Mouse (Mus musculus) lung, postnatal 0 days (tissue): ENCODE data around the gene 6430531B16Rik. TPM values are rescaled to one million over a fixed set of nuclear protein-coding genes. Genes with fewer than 3 reads are reported as not detected.
A peak's percentile ranks its signal among the peaks of the same experiment; 100 is the strongest.

Experiments used
- ATAC-seq: fragments of 200-750 bp; cut with Nextera tagmentation; 2 replicates; pipeline ENCODE4 v1.8.0; 2017; ENCODE audit warnings: moderate library complexity
- DNase-seq: peaks from one replicate; pipeline ENCODE4 v3.0.0-alpha.2; 2016; ENCODE audit warnings: low spot score
- H3K27ac ChIP-seq: fragments of 300-500 bp; sonication (generic); 2 replicates; pipeline ENCODE4 v1.5.1; 2014; ENCODE audit warnings: antibody characterized with exemption, mild to moderate bottlenecking, low read length, mixed read lengths
- H3K27me3 ChIP-seq: fragments of 300-500 bp; sonication (generic); replicated peaks from 2 replicates; pipeline ENCODE4 v1.6.1; 2014; ENCODE audit warnings: low read length, mixed read lengths; ENCODE audit not compliant: insufficient read depth
- H3K36me3 ChIP-seq: fragments of 300-500 bp; sonication (generic); 2 replicates; pipeline ENCODE4 v1.6.1; 2014; ENCODE audit warnings: low read length, mixed read lengths; ENCODE audit not compliant: insufficient read depth
- H3K4me1 ChIP-seq: fragments of 300-500 bp; sonication (generic); 2 replicates; pipeline ENCODE4 v1.6.1; 2014; ENCODE audit warnings: antibody characterized with exemption, low read depth, low read length, mixed read lengths; ENCODE audit not compliant: insufficient read depth
- H3K4me2 ChIP-seq: fragments of 300-500 bp; sonication (generic); replicated peaks from 2 replicates; pipeline ENCODE4 v1.6.1; 2014; ENCODE audit warnings: low read depth, mild to moderate bottlenecking, low read length, moderate library complexity, mixed read lengths
- H3K4me3 ChIP-seq: fragments of 300-500 bp; sonication (generic); 2 replicates; pipeline ENCODE4 v1.5.1; 2014; ENCODE audit warnings: low read depth, low read length
- H3K9ac ChIP-seq: fragments of 300-500 bp; sonication (generic); replicated peaks from 2 replicates; pipeline ENCODE4 v1.6.1; 2014; ENCODE audit warnings: low read depth, mild to moderate bottlenecking
- H3K9me3 ChIP-seq: fragments of 300-500 bp; sonication (generic); 2 replicates; pipeline ENCODE4 v1.6.1; 2016; ENCODE audit warnings: low read length, mixed read lengths
- CTCF ChIP-seq: IDR thresholded peaks from 2 replicates; pipeline ENCODE4 v1.5.1; 2016; ENCODE audit warnings: antibody characterized with exemption, mild to moderate bottlenecking
- EP300 ChIP-seq: IDR thresholded peaks from 2 replicates; pipeline ENCODE4 v1.6.1; 2016; ENCODE audit warnings: antibody characterized with exemption, mild to moderate bottlenecking, control low read depth
- WGBS: fragments of 180-500 bp; shearing (Covaris S2); extraction: QIAGEN DNeasy Blood & Tissue Kit; methylation state at CpG from one replicate; pipeline ENCODE4 v1.1.7; 2014; 5-methylcytosine and 5-hydroxymethylcytosine counted together
- polyA plus RNA-seq: library from polyadenylated mRNA; unstranded; fragments of >200 nt; fragmentation: Nextera tagmentation; extraction: Ambion mirVana; gene quantifications from 2 replicates; pipeline ENCODE4 v1.2.1, GENCODE M21; 2015

6430531B16Rik gene
- polyA plus RNA-seq, 1 experiment from 2014 or later, result 5.6 TPM

GRCm38 (mm10) chr7:139988272-139988671, 9.7 kb upstream of the 6430531B16Rik start:
- H3K4me3 ChIP-seq, result no peak overlapping the region
- H3K4me1 ChIP-seq, result no peaks in the 10 kb centered on the region
- no peaks in the 10 kb centered on the region for H3K36me3 ChIP-seq
- 75% methylated on average over 9 of the region's 9 CpGs for WGBS
- H3K9ac ChIP-seq, result no peak overlapping the region
- no peaks in the 10 kb centered on the region for H3K27me3 ChIP-seq
- DNase-seq (no peak), ATAC-seq (no peak)
- no peaks in the 10 kb centered on the region for H3K9me3 ChIP-seq
- TF ChIP-seq CTCF (no peak), EP300 (no peak)
- H3K27ac ChIP-seq, result no peak overlapping the region
- no peak overlapping the region for H3K4me2 ChIP-seq

- no peak overlapping the region for H3K27ac ChIP-seq
- no peaks in the 10 kb centered on the region for H3K9me3 ChIP-seq
- H3K4me3 ChIP-seq, result no peak overlapping the region
- peak; percentile 39 for DNase-seq
- H3K4me1 ChIP-seq, result no peaks in the 10 kb centered on the region
- peak; percentile 30 for ATAC-seq
- H3K9ac ChIP-seq, result no peak overlapping the region
- H3K4me2 ChIP-seq, result no peak overlapping the region
- H3K36me3 ChIP-seq, result no peaks in the 10 kb centered on the region
- TF ChIP-seq EP300 (no peak), CTCF (no peak)
- WGBS, result 87% methylated on average over 11 of the region's 11 CpGs
- H3K27me3 ChIP-seq, result no peaks in the 10 kb centered on the region
Observed at GRCm38 (mm10) chr7:139984505-139984904, 6.0 kb upstream of the 6430531B16Rik start.

GRCm38 (mm10) chr7:139982058-139982457, 3.5 kb upstream of the 6430531B16Rik start:
- 65% methylated on average over 11 of the region's 11 CpGs for WGBS
- H3K27me3 ChIP-seq, result no peaks in the 10 kb centered on the region
- TF ChIP-seq CTCF (no peak), EP300 (no peak)

GRCm38 (mm10) chr7:139980778-139981177, 2.2 kb upstream of the 6430531B16Rik start:
- H3K9me3 ChIP-seq, result no peaks in the 10 kb centered on the region
- ATAC-seq (no peak), DNase-seq (no peak)
- H3K9ac ChIP-seq, result no peak overlapping the region
- no peak overlapping the region for H3K27ac ChIP-seq
- no peak overlapping the region for H3K4me3 ChIP-seq
- no peak overlapping the region for H3K4me2 ChIP-seq
- WGBS, result 44% methylated on average over 3 of the region's 3 CpGs
- H3K4me1 ChIP-seq, result no peaks in the 10 kb centered on the region
- H3K36me3 ChIP-seq, result no peaks in the 10 kb centered on the region
- TF ChIP-seq CTCF, result no peak
- no peaks in the 10 kb centered on the region for H3K27me3 ChIP-seq

More at GRCm38 (mm10) chr7:139982058-139982457, 3.5 kb upstream of the 6430531B16Rik start:
- no peak overlapping the region for H3K27ac ChIP-seq
- H3K4me2 ChIP-seq, result no peak overlapping the region
- no peak overlapping the region for H3K4me3 ChIP-seq
- H3K9ac ChIP-seq, result no peak overlapping the region
- H3K4me1 ChIP-seq, result no peaks in the 10 kb centered on the region
- ATAC-seq (no peak), DNase-seq (no peak)
- H3K9me3 ChIP-seq, result no peaks in the 10 kb centered on the region
- H3K36me3 ChIP-seq, result no peaks in the 10 kb centered on the region

GRCm38 (mm10) chr7:139979011-139979719, 610 bp upstream of the 6430531B16Rik start:
- Histone ChIP-seq H3K4me2 (peak overlapping the region; percentile 59), H3K27ac (no peak overlapping the region), H3K36me3 (no peaks in the 10 kb centered on the region), H3K4me1 (no peaks in the 10 kb centered on the region), H3K4me3 (0 out of 2 replicates have a peak overlapping the region, but pooled peaks have one; percentile 36), H3K9me3 (no peaks in the 10 kb centered on the region), H3K27me3 (no peaks in the 10 kb centered on the region), H3K9ac (no peak overlapping the region)
- TF ChIP-seq EP300 (no peak), CTCF (no peak)
- WGBS, result 36% methylated on average over 13 of the region's 13 CpGs
- ATAC-seq (peak; percentile 38; the same call in 1 of the 2 replicates), DNase-seq (no peak)

GRCm38 (mm10) chr7:139975471-139975870, 3.1 kb downstream of the 6430531B16Rik start:
- H3K4me1 ChIP-seq, result no peaks in the 10 kb centered on the region
- H3K4me2 ChIP-seq, result no peak overlapping the region
- no peak for ATAC-seq
- H3K27me3 ChIP-seq, result no peaks in the 10 kb centered on the region
- H3K4me3 ChIP-seq, result no peak overlapping the region
- no peak overlapping the region for H3K9ac ChIP-seq
- H3K9me3 ChIP-seq, result no peaks in the 10 kb centered on the region
- WGBS, result 43% methylated on average over 5 of the region's 5 CpGs
- no peaks in the 10 kb centered on the region for H3K36me3 ChIP-seq
- H3K27ac ChIP-seq, result no peak overlapping the region
- DNase-seq, result no peak
- no peak for TF ChIP-seq CTCF
- no peak for TF ChIP-seq EP300
